Mouse (Mus musculus): ENCODE results near the gene Mast4.

GRCm38 (mm10) chr13:103206644-103207043 lies 127.7 kb downstream of the Mast4 start:
- TF ChIP-seq MXI1 (IDR thresholded peaks at IDR 0.05; ENCODE audit: low read depth, low read length) = no peak
- no peak for TF ChIP-seq EP300 (IDR thresholded peaks at IDR 0.05; ENCODE audit: low read depth in 1 of 2, low read length in 2 of 2)
- no peak for TF ChIP-seq POLR2A (IDR thresholded peaks at IDR 0.05; ENCODE audit: control insufficient read depth in 1 of 2, insufficient read depth in 1 of 2, low read depth in 1 of 2, low read length in 2 of 2, poor library complexity in 1 of 2)
- TF ChIP-seq USF2 (IDR thresholded peaks at IDR 0.05; ENCODE audit: borderline replicate concordance in 1 of 2, insufficient read depth in 1 of 2, low read depth in 1 of 2, low read length in 2 of 2) = no peak
- TF ChIP-seq CTCF (IDR thresholded peaks at IDR 0.05 in 2 of 3, conservative IDR thresholded peaks at IDR 0.05 in 1 of 3; ENCODE audit: control insufficient read depth in 1 of 3, insufficient read depth in 1 of 3, low read depth in 2 of 3, low read length in 3 of 3, poor library complexity in 1 of 3, severe bottlenecking in 1 of 3) = no peak
- TF ChIP-seq GATA1 (IDR thresholded peaks at IDR 0.05; ENCODE audit: low read depth, low read length) = no peak

Measured in MEL (cell line).